Mouse (Mus musculus) midbrain, embryonic 13.5 days (tissue): Measurements from ENCODE around the gene Styx. TPM values are rescaled to one million over a fixed set of nuclear protein-coding genes. Genes with fewer than 3 reads are reported as not detected.

ENCODE experiments used
- ATAC-seq: fragments of 200-750 bp; cut with Nextera tagmentation; 2 replicates; pipeline ENCODE4 v1.8.0; 2017; ENCODE audit warnings: mild to moderate bottlenecking, moderate TSS enrichment, moderate library complexity
- H3K27ac ChIP-seq: fragments of 300-500 bp; sonication (generic); 2 replicates; pipeline ENCODE4 v1.5.1; 2015; ENCODE audit warnings: inconsistent platforms, mild to moderate bottlenecking, moderate library complexity
- H3K27me3 ChIP-seq: fragments of 300-500 bp; sonication (generic); 2 replicates; pipeline ENCODE4 v1.6.1; 2015; ENCODE audit warnings: mild to moderate bottlenecking, inconsistent platforms
- H3K36me3 ChIP-seq: fragments of 300-500 bp; sonication (generic); 2 replicates; pipeline ENCODE4 v1.6.1; 2015; ENCODE audit warnings: mild to moderate bottlenecking, inconsistent platforms
- H3K4me1 ChIP-seq: fragments of 300-500 bp; sonication (generic); replicated peaks from 2 replicates; pipeline ENCODE4 v1.6.1; 2015; ENCODE audit warnings: inconsistent platforms
- H3K4me2 ChIP-seq: fragments of 300-500 bp; sonication (generic); replicated peaks from 2 replicates; pipeline ENCODE4 v1.6.1; 2015; ENCODE audit warnings: moderate library complexity, mild to moderate bottlenecking, inconsistent platforms
- H3K4me3 ChIP-seq: fragments of 300-500 bp; sonication (generic); replicated peaks from 2 replicates; pipeline ENCODE4 v1.5.1; 2015; ENCODE audit warnings: mild to moderate bottlenecking, inconsistent platforms
- H3K9ac ChIP-seq: fragments of 300-500 bp; sonication (generic); replicated peaks from 2 replicates; pipeline ENCODE4 v1.6.1; 2015; ENCODE audit warnings: mild to moderate bottlenecking, inconsistent platforms
- H3K9me3 ChIP-seq: fragments of 300-500 bp; sonication (generic); 2 replicates; pipeline ENCODE4 v1.6.1; 2016; ENCODE audit warnings: mild to moderate bottlenecking, inconsistent platforms
- WGBS: fragments of 180-500 bp; shearing (Covaris S2); methylation state at CpG from one replicate; pipeline ENCODE4 v1.1.7; 2015; 5-methylcytosine and 5-hydroxymethylcytosine counted together
- polyA plus RNA-seq: library from polyadenylated mRNA; unstranded; fragments of >200 nt; fragmentation: Nextera tagmentation; extraction: Ambion mirVana; gene quantifications from 2 replicates; pipeline ENCODE4 v1.2.1, GENCODE M21; 2015

Gene Styx
- polyA plus RNA-seq, 1 experiment from 2014 or later: 54.7 TPM

- Histone ChIP-seq H3K4me2 (no peak overlapping the region), H3K9me3 (no peaks in the 10 kb centered on the region), H3K9ac (no peak overlapping the region), H3K27ac (no peak overlapping the region), H3K27me3 (no peaks in the 10 kb centered on the region), H3K4me1 (no peaks in the 10 kb centered on the region), H3K36me3 (no peaks in the 10 kb centered on the region), H3K4me3 (no peak overlapping the region)
- ATAC-seq: no peak
- 75% methylated on average over 12 of the region's 12 CpGs for WGBS
Measured at GRCm38 (mm10) chr14:45445445-45445844, 94.6 kb downstream of the Styx start.

- Histone ChIP-seq H3K9me3 (no peaks in the 10 kb centered on the region), H3K4me2 (no peak overlapping the region)
- WGBS: 78% methylated on average over 3 of the region's 3 CpGs
Measured at GRCm38 (mm10) chr14:45446777-45447176, 95.9 kb downstream of the Styx start.

GRCm38 (mm10) chr14:45451090-45451489 is 100.2 kb downstream of the Styx start:
- no peaks in the 10 kb centered on the region for H3K27me3 ChIP-seq
- H3K36me3 ChIP-seq: no peaks in the 10 kb centered on the region
- no peak overlapping the region for H3K9ac ChIP-seq
- H3K4me2 ChIP-seq: no peak overlapping the region
- no peaks in the 10 kb centered on the region for H3K9me3 ChIP-seq
- peaks cover 27% of the 10 kb centered on the region for H3K4me1 ChIP-seq
- peak; percentile 43; the same call in 1 of the 2 replicates for ATAC-seq
- WGBS: 18% methylated on average over 2 of the region's 2 CpGs
- H3K27ac ChIP-seq: no peak overlapping the region
- H3K4me3 ChIP-seq: no peak overlapping the region

More at GRCm38 (mm10) chr14:45446777-45447176, 95.9 kb downstream of the Styx start:
- ATAC-seq: no peak
- no peak overlapping the region for H3K4me3 ChIP-seq
- H3K9ac ChIP-seq: no peak overlapping the region
- H3K27me3 ChIP-seq: no peaks in the 10 kb centered on the region
- no peaks in the 10 kb centered on the region for H3K36me3 ChIP-seq
- H3K4me1 ChIP-seq: 0 out of 2 replicates have a peak, but pooled peaks cover 4% of the 10 kb centered on the region
- H3K27ac ChIP-seq: no peak overlapping the region

GRCm38 (mm10) chr14:45452148-45452547 is 101.3 kb downstream of the Styx start:
- H3K9me3 ChIP-seq: no peaks in the 10 kb centered on the region
- H3K4me2 ChIP-seq: no peak overlapping the region
- H3K4me1 ChIP-seq: peaks cover 34% of the 10 kb centered on the region
- WGBS: 67% methylated on average over 4 of the region's 4 CpGs
- H3K4me3 ChIP-seq: no peak overlapping the region
- H3K9ac ChIP-seq: no peak overlapping the region
- H3K27ac ChIP-seq: no peak overlapping the region
- H3K36me3 ChIP-seq: no peaks in the 10 kb centered on the region
- ATAC-seq: no peak
- no peaks in the 10 kb centered on the region for H3K27me3 ChIP-seq

GRCm38 (mm10) chr14:45452861-45453512 is 102.1 kb downstream of the Styx start:
- no peaks in the 10 kb centered on the region for H3K9me3 ChIP-seq
- peaks cover 34% of the 10 kb centered on the region for H3K4me1 ChIP-seq
- H3K9ac ChIP-seq: no peak overlapping the region
- H3K4me3 ChIP-seq: no peak overlapping the region
- H3K36me3 ChIP-seq: no peaks in the 10 kb centered on the region
- H3K4me2 ChIP-seq: no peak overlapping the region
- H3K27ac ChIP-seq: no peak overlapping the region
- H3K27me3 ChIP-seq: no peaks in the 10 kb centered on the region
- no peak for ATAC-seq
- WGBS: 43% methylated on average over 11 of the region's 11 CpGs

- Histone ChIP-seq H3K4me1 (peaks cover 34% of the 10 kb centered on the region), H3K36me3 (peaks cover 4% of the 10 kb centered on the region; the same call in 1 of the 2 replicates), H3K27me3 (no peaks in the 10 kb centered on the region), H3K27ac (no peak overlapping the region), H3K4me3 (no peak overlapping the region), H3K4me2 (no peak overlapping the region), H3K9me3 (no peaks in the 10 kb centered on the region), H3K9ac (no peak overlapping the region)
- no peak for ATAC-seq
- 77% methylated on average over 5 of the region's 5 CpGs for WGBS
Measured at GRCm38 (mm10) chr14:45453538-45454233, 102.8 kb downstream of the Styx start.

GRCm38 (mm10) chr14:45455651-45456501 is 105.0 kb downstream of the Styx start:
- Histone ChIP-seq H3K27ac (peak overlapping the region; percentile 51), H3K4me1 (peaks cover 34% of the 10 kb centered on the region), H3K9me3 (no peaks in the 10 kb centered on the region), H3K4me3 (no peak overlapping the region), H3K4me2 (no peak overlapping the region), H3K36me3 (peaks cover 13% of the 10 kb centered on the region), H3K27me3 (no peaks in the 10 kb centered on the region), H3K9ac (peak overlapping the region; percentile 20; the same call in 1 of the 2 replicates)
- 74% methylated on average over 12 of the region's 12 CpGs for WGBS
- ATAC-seq: no peak

- Histone ChIP-seq H3K27ac (peak overlapping the region; percentile 51; the same call in 1 of the 2 replicates), H3K36me3 (peaks cover 19% of the 10 kb centered on the region)
- 0% methylated on average over 1 of the region's 1 CpGs for WGBS
Measured at GRCm38 (mm10) chr14:45456502-45456846, 105.6 kb downstream of the Styx start.

GRCm38 (mm10) chr14:45457003-45457402 is 106.1 kb downstream of the Styx start:
- peak overlapping the region; percentile 68 for H3K27ac ChIP-seq
- peaks cover 21% of the 10 kb centered on the region for H3K36me3 ChIP-seq
- no peak overlapping the region for H3K4me2 ChIP-seq
- H3K9ac ChIP-seq: no peak overlapping the region
- peaks cover 31% of the 10 kb centered on the region for H3K4me1 ChIP-seq
- no peak for ATAC-seq
- no peaks in the 10 kb centered on the region for H3K9me3 ChIP-seq
- 86% methylated on average over 9 of the region's 9 CpGs for WGBS
- no peak overlapping the region for H3K4me3 ChIP-seq
- no peaks in the 10 kb centered on the region for H3K27me3 ChIP-seq

More at GRCm38 (mm10) chr14:45456502-45456846, 105.6 kb downstream of the Styx start:
- ATAC-seq: peak; percentile 24; the same call in 1 of the 2 replicates
- Histone ChIP-seq H3K9me3 (no peaks in the 10 kb centered on the region), H3K4me2 (no peak overlapping the region), H3K4me3 (no peak overlapping the region), H3K9ac (no peak overlapping the region), H3K27me3 (no peaks in the 10 kb centered on the region), H3K4me1 (peaks cover 29% of the 10 kb centered on the region)

- Histone ChIP-seq H3K9me3 (no peaks in the 10 kb centered on the region), H3K27ac (no peak overlapping the region), H3K9ac (no peak overlapping the region), H3K36me3 (peaks cover 27% of the 10 kb centered on the region), H3K27me3 (no peaks in the 10 kb centered on the region), H3K4me2 (no peak overlapping the region), H3K4me1 (peaks cover 43% of the 10 kb centered on the region), H3K4me3 (no peak overlapping the region)
- WGBS: 96% methylated on average over 14 of the region's 14 CpGs
- no peak for ATAC-seq
Measured at GRCm38 (mm10) chr14:45459877-45460276, 109.0 kb downstream of the Styx start.

GRCm38 (mm10) chr14:45460491-45460890 is 109.6 kb downstream of the Styx start:
- WGBS: 94% methylated on average over 10 of the region's 10 CpGs

GRCm38 (mm10) chr14:45461945-45462344 is 111.1 kb downstream of the Styx start:
- H3K9ac ChIP-seq: no peak overlapping the region
- no peak overlapping the region; the same call in 1 of the 2 replicates for H3K27ac ChIP-seq
- H3K36me3 ChIP-seq: peaks cover 41% of the 10 kb centered on the region
- ATAC-seq: 0 out of 2 replicates have a peak, but pooled peaks have one; percentile 14
- no peaks in the 10 kb centered on the region for H3K27me3 ChIP-seq
- H3K4me1 ChIP-seq: peaks cover 26% of the 10 kb centered on the region
- 81% methylated on average over 6 of the region's 6 CpGs for WGBS
- no peaks in the 10 kb centered on the region for H3K9me3 ChIP-seq
- H3K4me2 ChIP-seq: no peak overlapping the region
- H3K4me3 ChIP-seq: no peak overlapping the region

More at GRCm38 (mm10) chr14:45460491-45460890, 109.6 kb downstream of the Styx start:
- H3K4me2 ChIP-seq: no peak overlapping the region
- no peak overlapping the region for H3K9ac ChIP-seq
- no peaks in the 10 kb centered on the region for H3K9me3 ChIP-seq
- no peaks in the 10 kb centered on the region for H3K27me3 ChIP-seq
- H3K27ac ChIP-seq: no peak overlapping the region
- H3K4me1 ChIP-seq: peaks cover 38% of the 10 kb centered on the region
- H3K4me3 ChIP-seq: no peak overlapping the region
- peaks cover 27% of the 10 kb centered on the region for H3K36me3 ChIP-seq
- no peak for ATAC-seq
